In the genomic region with DNA sequence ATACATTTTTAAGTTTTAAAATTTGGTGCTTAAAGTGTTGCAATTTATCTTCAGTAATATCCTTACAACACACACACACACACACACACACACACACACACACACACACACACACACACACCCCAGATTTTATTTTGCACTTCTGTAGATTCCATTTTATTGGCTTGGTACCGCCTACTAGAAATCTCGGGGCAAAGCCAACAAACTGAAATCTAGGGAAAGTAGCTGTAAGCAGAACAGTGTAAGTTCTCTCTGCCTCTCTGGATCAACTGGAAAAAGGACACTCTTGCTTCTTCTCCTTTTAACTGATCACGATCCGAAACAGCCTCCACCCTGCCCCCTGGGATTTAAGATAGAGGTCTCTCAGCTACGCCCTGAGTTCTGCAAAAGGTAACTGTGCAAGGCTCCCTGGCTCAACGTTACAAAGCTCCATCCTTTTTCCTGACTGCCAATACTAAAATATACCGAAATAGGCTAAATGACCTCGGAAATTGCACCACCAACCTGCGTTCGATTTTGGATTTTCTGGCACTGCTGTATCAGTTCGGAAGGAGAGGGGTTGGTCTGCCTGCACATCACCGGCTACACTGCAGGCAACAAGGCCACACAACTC, we compare ENCODE assay signal across 9 mouse cellular contexts.
A peak's percentile ranks its signal among the peaks of the same experiment; 100 is the strongest.
DNase-seq lines count a peak whose midpoint lies in the region; ATAC-seq and TF ChIP-seq lines count a peak whose summit lies in the region.
"Had no signal": no experiment of that assay in that cellular context is flagged by ENCODE, and none has a peak within 500 bp of the region (broad histone marks: within the 10 kb centered on the region; RNA-seq: fewer than 3 reads in every experiment).

No protein-coding gene starts in this region.

- ATAC-seq in kidney, embryonic 16.5 days (ENCODE audit: low FRiP score, low TSS enrichment) = no peak
- ATAC-seq in embryonic facial prominence, embryonic 15.5 days (ENCODE audit: insufficient number of reproducible peaks, low FRiP score, low TSS enrichment, low read depth) = no peak
- ATAC-seq in hindbrain, embryonic 12.5 days (ENCODE audit: low FRiP score) = no peak
- no peak for ATAC-seq in midbrain, postnatal 0 days (ENCODE audit: low FRiP score)

- peak overlapping the region; percentile 49 for H3K9ac ChIP-seq in kidney, embryonic 16.5 days (replicated peaks; ENCODE audit: low read length)
- no peak overlapping the region for H3K9ac ChIP-seq in embryonic facial prominence, embryonic 15.5 days
- no peak overlapping the region for H3K9ac ChIP-seq in hindbrain, embryonic 12.5 days
- H3K9ac ChIP-seq in midbrain, postnatal 0 days (replicated peaks; ENCODE audit: low read length, poor library complexity, severe bottlenecking) = no peak overlapping the region

- H3K27me3 ChIP-seq in kidney, embryonic 16.5 days (ENCODE audit: insufficient read depth, low read length) = no peaks in the 10 kb centered on the region
- H3K27me3 ChIP-seq in embryonic facial prominence, embryonic 15.5 days = no peaks in the 10 kb centered on the region
- no peaks in the 10 kb centered on the region for H3K27me3 ChIP-seq in hindbrain, embryonic 12.5 days
- H3K27me3 ChIP-seq in midbrain, postnatal 0 days (ENCODE audit: insufficient read depth, low read length) = peaks cover 4% of the 10 kb centered on the region; the same call in 1 of the 2 replicates

- H3K4me1 ChIP-seq in kidney, embryonic 16.5 days (ENCODE audit: insufficient read depth, low read length) = peaks cover 28% of the 10 kb centered on the region
- peaks cover 32% of the 10 kb centered on the region for H3K4me1 ChIP-seq in embryonic facial prominence, embryonic 15.5 days
- peaks cover 15% of the 10 kb centered on the region for H3K4me1 ChIP-seq in hindbrain, embryonic 12.5 days
- no peaks in the 10 kb centered on the region for H3K4me1 ChIP-seq in midbrain, postnatal 0 days (ENCODE audit: insufficient read depth, low read length)

- no peaks in the 10 kb centered on the region for H3K36me3 ChIP-seq in kidney, embryonic 16.5 days (ENCODE audit: insufficient read depth, low read length)
- no peaks in the 10 kb centered on the region for H3K36me3 ChIP-seq in embryonic facial prominence, embryonic 15.5 days
- H3K36me3 ChIP-seq in hindbrain, embryonic 12.5 days = no peaks in the 10 kb centered on the region
- no peaks in the 10 kb centered on the region for H3K36me3 ChIP-seq in midbrain, postnatal 0 days (ENCODE audit: insufficient read depth, low read length)
- H3K36me3 ChIP-seq: G1E had no signal

- no peak for DNase-seq in kidney, adult 11 months
- DNase-seq in midbrain, postnatal 0 days (ENCODE audit: low spot score) = no peak
- DNase-seq in spleen, adult 12 weeks (ENCODE audit: low spot score) = no peak
- DNase-seq in Muller cell, postnatal 12 days (ENCODE audit: inconsistent ontology term) = no peak
- DNase-seq in adrenal gland, postnatal 25 days = no peak

- no peaks in the 10 kb centered on the region for H3K9me3 ChIP-seq in kidney, embryonic 16.5 days (ENCODE audit: low read length)
- H3K9me3 ChIP-seq in embryonic facial prominence, embryonic 15.5 days (replicated peaks) = no peaks in the 10 kb centered on the region
- no peaks in the 10 kb centered on the region for H3K9me3 ChIP-seq in hindbrain, embryonic 12.5 days (replicated peaks)
- H3K9me3 ChIP-seq in midbrain, postnatal 0 days (ENCODE audit: low read length) = no peaks in the 10 kb centered on the region
- H3K9me3 ChIP-seq: G1E had no signal

- peak overlapping the region; percentile 84 for H3K4me2 ChIP-seq in kidney, embryonic 16.5 days (replicated peaks; ENCODE audit: low read depth, low read length)
- peak overlapping the region; percentile 86 for H3K4me2 ChIP-seq in embryonic facial prominence, embryonic 15.5 days (replicated peaks)
- peak overlapping the region; percentile 95 for H3K4me2 ChIP-seq in hindbrain, embryonic 12.5 days (replicated peaks)
- H3K4me2 ChIP-seq in midbrain, postnatal 0 days (ENCODE audit: low read depth, low read length, poor library complexity, severe bottlenecking) = peak overlapping the region; percentile 98; the same call in 1 of the 2 replicates

- peak overlapping the region; percentile 73 for H3K27ac ChIP-seq in kidney, embryonic 16.5 days (ENCODE audit: low read length)
- H3K27ac ChIP-seq in embryonic facial prominence, embryonic 15.5 days (replicated peaks) = peak overlapping the region; percentile 80
- H3K27ac ChIP-seq in hindbrain, embryonic 12.5 days = no peak overlapping the region
- no peak overlapping the region for H3K27ac ChIP-seq in midbrain, postnatal 0 days (ENCODE audit: low read depth, low read length)

- 48% methylated on average over 12 of the region's 12 CpGs for WGBS in kidney, embryonic 16.5 days
- 25% methylated on average over 12 of the region's 12 CpGs for WGBS in embryonic facial prominence, embryonic 15.5 days
- 45% methylated on average over 12 of the region's 12 CpGs for WGBS in hindbrain, embryonic 12.5 days
- WGBS in midbrain, postnatal 0 days = 39% methylated on average over 12 of the region's 12 CpGs

- H3K4me3 ChIP-seq in kidney, embryonic 16.5 days (ENCODE audit: low read length) = 0 out of 2 replicates have a peak overlapping the region, but pooled peaks have one; percentile 14
- H3K4me3 ChIP-seq in embryonic facial prominence, embryonic 15.5 days (replicated peaks) = peak overlapping the region; percentile 49
- H3K4me3 ChIP-seq in hindbrain, embryonic 12.5 days = no peak overlapping the region
- peak overlapping the region; percentile 51; the same call in 1 of the 2 replicates for H3K4me3 ChIP-seq in midbrain, postnatal 0 days (ENCODE audit: low read depth, low read length)

- no peak for TF ChIP-seq CTCF in midbrain, postnatal 0 days (IDR thresholded peaks at IDR 0.05)

Comparison
In these comparisons a context has a peak if more than half of its experiments do, and no peak if none do; other contexts are left out.
1. H3K27ac ChIP-seq: peak in kidney, embryonic 16.5 days (single experiment) and embryonic facial prominence, embryonic 15.5 days (single experiment); none in hindbrain, embryonic 12.5 days (single experiment) and midbrain, postnatal 0 days (single experiment).
2. Peak in every context shown above with its lines, with median percentiles within 50 percentile points of each other: H3K4me2 ChIP-seq.